Mouse (Mus musculus): ENCODE results near the gene Fryl.

DNA sequence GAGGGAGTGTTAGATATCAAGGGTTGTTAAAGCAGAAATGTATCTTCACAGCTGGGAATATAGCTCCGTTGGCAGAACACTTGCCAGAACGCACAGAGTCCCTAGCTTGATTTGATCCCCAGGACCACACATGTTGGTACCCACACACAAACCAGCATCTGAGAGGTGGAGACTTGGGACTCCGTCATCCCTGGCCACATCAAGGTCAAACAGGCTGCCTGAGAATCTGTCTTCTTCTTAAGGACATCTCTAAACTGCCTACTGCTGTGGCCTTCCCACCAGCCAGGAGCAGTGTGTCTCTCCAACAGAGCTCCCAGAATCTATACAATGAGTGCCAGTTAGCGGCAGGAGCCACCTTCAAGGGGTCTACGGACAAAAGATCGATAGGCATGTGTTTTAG, 47.8 kb downstream of the Fryl start:
- no peak for TF ChIP-seq POLR2A (IDR thresholded peaks at IDR 0.05; ENCODE audit: low read depth, low read length)
- TF ChIP-seq CTCF (conservative IDR thresholded peaks at IDR 0.05; ENCODE audit: insufficient read depth, insufficient read length, low read depth, low read length) = no peak

Measured in kidney, adult 2 months (tissue).